Mouse (Mus musculus) CH12.LX (cell line): Measurements from ENCODE around the gene Rims1. TPM values are rescaled to one million over a fixed set of nuclear protein-coding genes. Genes with fewer than 3 reads are reported as not detected.

Source experiments
- DNase-seq: peaks from one replicate; pipeline ENCODE4 v3.0.0-alpha.2; 2013; ENCODE audit errors: extremely low read depth
- H3K27ac ChIP-seq: 2 replicates; pipeline ENCODE4 v1.5.1; 2012; ENCODE audit warnings: low read depth, mild to moderate bottlenecking, control low read depth, moderate library complexity; ENCODE audit not compliant: insufficient read depth
- H3K27me3 ChIP-seq: replicated peaks from 2 replicates; pipeline ENCODE3; 2012; ENCODE audit warnings: inconsistent platforms
- H3K36me3 ChIP-seq, 2 experiments: replicated peaks in 1 of 2; 2 replicates each; pipeline versions ENCODE3 to v1.6.1; 2012; ENCODE audit warnings: inconsistent platforms in 1 of 2, low read length in 1 of 2, mild to moderate bottlenecking in 1 of 2, mixed read lengths in 1 of 2, moderate library complexity in 1 of 2; ENCODE audit not compliant: control insufficient read depth in 1 of 2, insufficient read depth in 1 of 2
- H3K4me1 ChIP-seq, 2 experiments: 2 replicates each; pipeline ENCODE4 v1.6.1; 2012; ENCODE audit warnings: inconsistent platforms in 1 of 2, moderate library complexity in 1 of 2; ENCODE audit not compliant: insufficient read depth in 2 of 2, control insufficient read depth in 1 of 2
- H3K4me2 ChIP-seq: 2 replicates; pipeline ENCODE4 v1.6.1; 2012; ENCODE audit warnings: low read depth, mild to moderate bottlenecking, control low read depth; ENCODE audit not compliant: poor library complexity, insufficient read depth, severe bottlenecking
- H3K4me3 ChIP-seq, 3 experiments: fragments of 150-350 bp in 1 of 3; sonication (generic) in 1 of 3; replicated peaks in 1 of 3; 2 replicates each; pipeline versions ENCODE3 to v1.5.1; 2011 to 2012; ENCODE audit warnings: low read depth in 2 of 3, low read length in 2 of 3, mild to moderate bottlenecking in 2 of 3, moderate library complexity in 2 of 3, control low read depth in 1 of 3, improper control_type of control experiment in 1 of 3, inconsistent platforms in 1 of 3, mixed read lengths in 1 of 3; ENCODE audit not compliant: poor library complexity in 1 of 3
- H3K79me2 ChIP-seq: replicated peaks from 2 replicates; pipeline ENCODE4 v1.6.1; 2012; ENCODE audit warnings: mild to moderate bottlenecking, moderate library complexity; ENCODE audit not compliant: control insufficient read depth, poor library complexity, insufficient read depth, severe bottlenecking; ENCODE audit errors: extremely low read depth
- H3K9ac ChIP-seq: 2 replicates; pipeline ENCODE4 v1.6.1; 2012; ENCODE audit warnings: low read depth, mild to moderate bottlenecking, control low read depth, moderate library complexity; ENCODE audit not compliant: insufficient read depth
- H3K9me3 ChIP-seq: replicated peaks from 2 replicates; pipeline ENCODE3; 2012; ENCODE audit warnings: low read length, inconsistent platforms, mixed read lengths
- CHD2 ChIP-seq: IDR thresholded peaks from 2 replicates; pipeline ENCODE4 v1.6.1; 2011; ENCODE audit warnings: low read length, improper control_type of control experiment
- E2F4 ChIP-seq: IDR thresholded peaks from 2 replicates; pipeline ENCODE4 v1.6.1; 2011; ENCODE audit warnings: low read depth, low read length, improper control_type of control experiment; ENCODE audit not compliant: insufficient replicate concordance
- EP300 ChIP-seq: IDR thresholded peaks from 2 replicates; pipeline ENCODE4 v1.6.1; 2011; ENCODE audit warnings: low read length, improper control_type of control experiment
- ETS1 ChIP-seq: conservative IDR thresholded peaks from 2 replicates; pipeline ENCODE4 v1.6.1; 2012; ENCODE audit warnings: low read depth, mild to moderate bottlenecking, inconsistent platforms, low read length, improper control_type of control experiment, moderate library complexity
- GABPA ChIP-seq: IDR thresholded peaks from 2 replicates; pipeline ENCODE4 v1.6.1; 2012; ENCODE audit warnings: low read depth, low read length, improper control_type of control experiment, inconsistent platforms; ENCODE audit not compliant: insufficient replicate concordance
- JUND ChIP-seq: conservative IDR thresholded peaks from 2 replicates; pipeline ENCODE4 v1.6.1; 2011; ENCODE audit warnings: low read depth, low read length, improper control_type of control experiment
- KAT2A ChIP-seq: IDR thresholded peaks from 2 replicates; pipeline ENCODE4 v1.6.1; 2012; ENCODE audit warnings: low read length, improper control_type of control experiment, inconsistent platforms; ENCODE audit not compliant: insufficient replicate concordance
- MAFK ChIP-seq: IDR thresholded peaks from 2 replicates; pipeline ENCODE4 v1.6.1; 2011; ENCODE audit warnings: low read length, improper control_type of control experiment; ENCODE audit not compliant: insufficient replicate concordance
- MAX ChIP-seq: IDR thresholded peaks from 2 replicates; pipeline ENCODE4 v1.6.1; 2011; ENCODE audit warnings: low read length, improper control_type of control experiment
- MAZ ChIP-seq: IDR thresholded peaks from 2 replicates; pipeline ENCODE4 v1.6.1; 2012; ENCODE audit warnings: low read depth, mild to moderate bottlenecking, inconsistent platforms, low read length, improper control_type of control experiment, moderate library complexity
- MEF2A ChIP-seq: IDR thresholded peaks from 2 replicates; pipeline ENCODE4 v1.6.1; 2014; ENCODE audit warnings: low read depth, mild to moderate bottlenecking, inconsistent platforms, low read length, improper control_type of control experiment, borderline replicate concordance
- NELFE ChIP-seq: IDR thresholded peaks from 2 replicates; pipeline ENCODE4 v1.6.1; 2011; ENCODE audit warnings: low read depth, low read length, improper control_type of control experiment
- NRF1 ChIP-seq: IDR thresholded peaks from 2 replicates; pipeline ENCODE4 v1.6.1; 2014; ENCODE audit warnings: low read depth, mild to moderate bottlenecking, inconsistent platforms, low read length, improper control_type of control experiment, moderate library complexity
- POLR2A ChIP-seq: IDR thresholded peaks from 2 replicates; pipeline ENCODE4 v1.6.1; 2011; ENCODE audit warnings: low read depth, mild to moderate bottlenecking, improper control_type of control experiment, low read length
- RAD21 ChIP-seq: IDR thresholded peaks from 2 replicates; pipeline ENCODE4 v1.6.1; 2011; ENCODE audit warnings: low read depth, mild to moderate bottlenecking, low read length, improper control_type of control experiment, moderate library complexity
- RCOR1 ChIP-seq: conservative IDR thresholded peaks from 2 replicates; pipeline ENCODE4 v1.6.1; 2012; ENCODE audit warnings: low read depth, mild to moderate bottlenecking, inconsistent platforms, low read length, improper control_type of control experiment
- SIN3A ChIP-seq: IDR thresholded peaks from 2 replicates; pipeline ENCODE4 v1.6.1; 2012; ENCODE audit warnings: low read length, improper control_type of control experiment, inconsistent platforms
- SMC3 ChIP-seq: IDR thresholded peaks from 2 replicates; pipeline ENCODE4 v1.6.1; 2011; ENCODE audit warnings: low read depth, low read length, improper control_type of control experiment
- TBP ChIP-seq: conservative IDR thresholded peaks from 2 replicates; pipeline ENCODE4 v1.6.1; 2011; ENCODE audit warnings: low read depth, low read length, improper control_type of control experiment
- UBTF ChIP-seq: IDR thresholded peaks from 2 replicates; pipeline ENCODE4 v1.6.1; 2012; ENCODE audit warnings: low read depth, mild to moderate bottlenecking, inconsistent platforms, low read length, improper control_type of control experiment, moderate library complexity
- USF2 ChIP-seq: conservative IDR thresholded peaks from 2 replicates; pipeline ENCODE4 v1.6.1; 2011; ENCODE audit warnings: low read depth, low read length, improper control_type of control experiment
- ZC3H11A ChIP-seq: IDR thresholded peaks from 2 replicates; pipeline ENCODE4 v1.6.1; 2012; ENCODE audit warnings: low read depth, mild to moderate bottlenecking, inconsistent platforms, low read length, improper control_type of control experiment
- ZKSCAN1 ChIP-seq: IDR thresholded peaks from 2 replicates; pipeline ENCODE4 v1.6.1; 2012; ENCODE audit warnings: low read depth, inconsistent platforms, low read length, improper control_type of control experiment, borderline replicate concordance
- ZMIZ1 ChIP-seq: IDR thresholded peaks from 2 replicates; pipeline ENCODE4 v1.6.1; 2012; ENCODE audit warnings: low read depth, mild to moderate bottlenecking, inconsistent platforms, low read length, improper control_type of control experiment
- ZNF384 ChIP-seq: IDR thresholded peaks from 2 replicates; pipeline ENCODE4 v1.6.1; 2012; ENCODE audit warnings: low read depth, low read length, improper control_type of control experiment, inconsistent platforms
- dilution Hi-C: fragments of 300-500 bp; cut with MboI; formaldehyde crosslinking; loops from 2 replicates; pipeline ENCODE4 v1.14.3; 2020; ENCODE audit warnings: low sequenced_read_pairs; ENCODE audit not compliant: extremely low pct_unique_long_range_greater_than_20kb, extremely low pct_ligation_motif_present
- in situ Hi-C: fragments of 300-500 bp; cut with MboI; formaldehyde crosslinking; loops from 3 replicates; pipeline ENCODE4 v1.14.3; 2019; ENCODE audit warnings: low sequenced_read_pairs, low pct_ligation_motif_present, low pct_unique_long_range_greater_than_20kb, mixed read lengths
- polyA plus RNA-seq: library from polyadenylated mRNA; unstranded; fragments of >175 nt; gene quantifications from 2 replicates; pipeline ENCODE4 v1.2.1, GENCODE M21; 2012; ENCODE audit warnings: low read depth; ENCODE audit not compliant: insufficient read length
- total RNA-seq, 2 experiments: library from RNA; depleted of rRNA; stranded (reverse); fragments of 300-350 nt in 1 of 2; fragments of >200 nt in 1 of 2; gene quantifications; 2 replicates each; pipeline ENCODE4 v1.2.3; 2012 to 2014

Rims1 gene
- total and polyA plus RNA-seq, 3 experiments = not detected

DNA sequence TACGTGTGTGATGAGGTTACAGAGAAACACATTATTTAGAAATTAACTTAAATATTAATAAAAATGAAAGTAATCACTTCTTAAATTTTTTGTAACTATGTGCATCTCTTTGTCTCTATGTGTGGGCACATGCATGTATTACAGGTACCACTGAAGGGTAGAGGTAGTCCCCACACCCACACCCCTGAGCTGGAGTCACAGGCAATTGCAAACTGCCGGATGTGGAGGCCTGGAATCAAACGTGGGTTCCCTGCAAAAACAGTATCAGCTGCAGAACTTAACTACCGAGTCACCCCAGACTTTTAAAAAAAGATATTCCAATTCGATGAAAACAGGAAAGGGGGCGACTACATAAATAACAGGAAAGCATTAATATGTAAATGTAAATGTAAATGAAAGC is 428.7 kb downstream of the Rims1 start:
- Histone ChIP-seq H3K27me3 (no peaks in the 10 kb centered on the region), H3K27ac (no peak overlapping the region), H3K9me3 (no peaks in the 10 kb centered on the region)

DNA sequence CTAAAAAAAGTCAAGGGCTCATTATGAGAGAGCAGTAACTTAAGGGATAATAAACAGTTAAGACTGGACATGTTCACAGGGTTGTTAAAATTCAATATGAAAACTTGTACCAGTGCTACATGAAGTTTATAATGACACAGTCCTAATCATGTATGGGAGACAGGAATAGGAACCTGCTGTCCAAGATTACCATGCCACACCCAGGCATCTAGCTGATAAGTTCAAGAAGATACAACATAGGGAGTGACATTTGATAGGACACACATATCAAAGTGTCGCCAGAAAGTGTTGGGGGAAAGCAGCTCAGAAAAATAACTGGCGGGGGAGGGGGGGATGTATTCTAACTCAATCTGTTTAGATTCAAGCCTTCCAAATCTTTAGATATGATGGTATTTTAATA is 449.6 kb downstream of the Rims1 start:
- dilution Hi-C loops = no loop called here
- no peaks in the 10 kb centered on the region for H3K36me3 ChIP-seq
- DNase-seq = no peak
- no peak overlapping the region for H3K4me3 ChIP-seq
- H3K4me2 ChIP-seq = no peak overlapping the region
- in situ Hi-C loops = no loop called here
- no peaks in the 10 kb centered on the region for H3K79me2 ChIP-seq
- no peak overlapping the region for H3K27ac ChIP-seq
- no peaks in the 10 kb centered on the region for H3K4me1 ChIP-seq
- TF ChIP-seq ZMIZ1 = no peak
- no peak for TF ChIP-seq MAFK
- no peak for TF ChIP-seq UBTF
- no peak for TF ChIP-seq NRF1
- no peak for TF ChIP-seq RCOR1
- no peak for TF ChIP-seq TBP
- TF ChIP-seq EP300 = no peak
- no peak for TF ChIP-seq CHD2
- no peak for TF ChIP-seq E2F4
- TF ChIP-seq MAZ = no peak
- TF ChIP-seq MAX = no peak
- TF ChIP-seq ETS1 = no peak
- no peak for TF ChIP-seq RAD21
- TF ChIP-seq POLR2A = no peak
- TF ChIP-seq GABPA = no peak
- TF ChIP-seq ZKSCAN1 = no peak
- TF ChIP-seq ZNF384 = no peak
- no peak for TF ChIP-seq KAT2A
- TF ChIP-seq SIN3A = no peak
- no peak overlapping the region for H3K9ac ChIP-seq
- H3K27me3 ChIP-seq = no peaks in the 10 kb centered on the region
- no peaks in the 10 kb centered on the region for H3K9me3 ChIP-seq

More for the DNA sequence above, 428.7 kb downstream of the Rims1 start:
- no peak overlapping the region for H3K4me2 ChIP-seq
- H3K9ac ChIP-seq = no peak overlapping the region
- H3K4me3 ChIP-seq = no peak overlapping the region
- TF ChIP-seq NRF1 (no peak), ETS1 (no peak), JUND (no peak), USF2 (no peak), E2F4 (no peak), SIN3A (no peak), TBP (no peak), MAFK (no peak), NELFE (no peak), ZKSCAN1 (no peak), MEF2A (no peak), MAX (no peak), ZC3H11A (no peak), SMC3 (no peak)
- TF ChIP-seq, all 38 proteins: peak for 0
- H3K4me1 ChIP-seq = no peaks in the 10 kb centered on the region
- dilution Hi-C loops = no loop called here
- H3K79me2 ChIP-seq = no peaks in the 10 kb centered on the region
- in situ Hi-C loops = no loop called here
- no peaks in the 10 kb centered on the region for H3K36me3 ChIP-seq
- DNase-seq = no peak
